Mouse (Mus musculus): ENCODE measurements around the gene Iqcf3.

Gene Iqcf3

GRCm38 (mm10) chr9:106454888-106455681 is 106.3 kb downstream of the Iqcf3 start:
- in situ Hi-C loops (cut with MseI, MboI) = no loop called here

- in situ Hi-C loops (cut with MseI, MboI) = no loop called here
These were observed 107.2 kb downstream of the Iqcf3 start for GRCm38 (mm10) chr9:106454071-106454761.

DNA sequence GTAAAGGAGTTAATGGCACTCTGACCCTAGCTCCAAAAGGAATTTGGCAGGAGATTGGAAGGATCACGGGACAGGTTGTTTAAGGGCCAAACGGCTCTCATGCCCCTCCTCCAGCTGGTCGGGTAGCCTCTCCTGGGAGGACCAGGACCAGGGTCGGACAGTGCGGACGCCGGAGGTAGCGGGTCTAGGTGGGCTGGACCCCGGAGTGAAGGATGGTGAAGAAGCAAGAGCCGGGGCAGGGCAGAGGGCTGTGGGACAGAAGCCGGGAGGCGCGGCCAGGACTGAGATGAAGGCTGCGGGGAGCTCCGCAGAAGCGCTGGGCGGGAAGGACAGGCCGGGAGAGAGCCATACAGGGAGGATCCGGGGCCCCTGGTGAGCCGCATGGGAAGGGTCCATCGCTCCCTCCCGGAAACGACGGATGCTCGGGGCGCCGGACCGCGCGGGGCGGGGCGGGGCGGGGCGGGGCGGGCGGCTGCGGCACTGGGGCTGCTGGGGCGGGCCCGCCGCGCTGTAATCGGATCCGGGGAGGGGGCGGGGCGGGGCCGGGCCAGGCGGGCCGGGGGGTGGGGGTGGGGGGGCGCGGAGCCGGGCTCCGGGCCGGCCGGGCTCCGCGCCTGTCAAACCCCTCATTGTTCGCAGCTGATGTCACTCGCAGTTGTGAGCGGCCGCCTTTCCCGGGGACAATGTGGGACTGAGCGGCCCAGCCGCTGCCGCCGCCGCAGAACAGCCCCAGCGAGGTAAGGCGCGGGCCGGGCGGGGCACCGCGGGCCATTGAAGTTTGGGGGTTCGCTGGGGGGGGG is 108.0 kb downstream of the Iqcf3 start, which contains the start of gene Pcbp4:
TSS of gene Pcbp4 (plus strand) at position 21 of the 800 bp plus-strand sequence.
- in situ Hi-C loops (cut with MseI, MboI) = no loop called here
